Mouse (Mus musculus): ENCODE results near the gene Sfxn2. TPM values are rescaled to one million over a fixed set of nuclear protein-coding genes. Genes with fewer than 3 reads are reported as not detected.

The Sfxn2 gene
- 9.7 and 12.8 TPM in 2 replicates for polyA plus RNA-seq (2015; fragmentation: Nextera tagmentation; extraction: Ambion mirVana)

DNA sequence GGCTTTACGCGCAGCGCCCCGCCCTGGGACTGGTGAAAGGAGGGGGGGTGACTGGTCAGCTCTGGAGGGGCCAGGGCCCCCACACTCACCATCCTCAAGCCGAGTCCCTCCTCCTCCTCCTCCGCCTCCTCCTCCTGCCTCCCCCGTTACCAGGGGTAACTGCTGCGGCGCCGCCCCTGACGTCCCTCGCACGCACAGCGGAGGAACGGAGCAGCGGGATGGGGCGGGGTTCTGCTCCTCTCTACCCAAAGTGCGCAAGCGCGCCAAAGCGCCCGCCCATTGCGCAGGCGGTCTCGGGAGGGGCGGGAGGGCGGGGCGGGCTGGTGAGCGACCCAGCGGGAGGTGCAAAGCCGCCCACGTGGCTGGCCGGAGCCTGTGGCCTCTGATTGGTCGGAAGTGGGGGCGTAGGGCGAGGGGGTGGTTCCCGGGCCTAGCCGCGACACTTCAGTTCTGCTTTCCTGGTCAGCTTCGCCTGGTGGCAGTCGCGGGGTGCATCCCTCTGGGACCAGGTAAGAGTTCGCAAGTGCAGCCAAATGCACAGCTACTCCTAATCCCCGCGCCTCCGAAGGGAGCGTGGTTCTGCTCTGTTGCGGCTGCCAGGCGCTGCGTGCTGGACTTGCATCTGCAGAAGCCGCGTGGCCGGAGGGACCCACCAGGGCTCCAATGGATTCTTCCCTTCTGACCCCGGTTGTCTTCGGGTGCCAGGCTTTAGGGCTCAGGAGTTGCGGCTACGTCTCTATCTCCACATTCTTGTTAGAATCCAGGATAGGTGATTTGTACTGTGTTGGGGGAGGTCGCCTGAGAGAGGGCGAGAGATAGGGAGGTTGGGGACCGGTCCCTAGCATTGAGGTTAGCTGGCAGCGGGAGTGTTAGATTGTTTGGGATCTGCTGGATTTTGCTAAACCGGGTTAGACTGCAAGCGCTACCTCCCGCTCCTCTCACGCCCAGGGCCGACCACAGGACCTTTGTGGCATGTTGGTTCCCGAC is at the start of gene Sfxn2, which contains the start of gene Arl3:
Gene Sfxn2 (plus strand): TSS at position 415 of the 987 bp plus-strand sequence.
Gene Arl3 (minus strand): TSS at position 248 of the 987 bp plus-strand sequence.
- H3K36me3 ChIP-seq (ENCODE audit: control insufficient read depth, insufficient read depth, low read length): no peaks in the 10 kb centered on the region
- H3K4me1 ChIP-seq (ENCODE audit: control insufficient read depth, insufficient read depth, low read length): peaks cover 19% of the 10 kb centered on the region
- peak within 1 kb of the TSS; percentile 90 for H3K27ac ChIP-seq (ENCODE audit: low read length)
- H3K9me3 ChIP-seq (replicated peaks; ENCODE audit: control insufficient read depth, low read length, poor library complexity, severe bottlenecking): no peaks in the 10 kb centered on the region
- peak; percentile 95 for ATAC-seq
- H3K9ac ChIP-seq (ENCODE audit: low read depth, low read length): peak within 1 kb of the TSS; percentile 78
- no peaks in the 10 kb centered on the region for H3K27me3 ChIP-seq (ENCODE audit: control insufficient read depth, insufficient read depth, low read depth, low read length)
- H3K4me2 ChIP-seq (ENCODE audit: low read length): peak within 1 kb of the TSS; percentile 87
- under 1% methylated on average over 55 of the region's 67 CpGs for WGBS
- peak within 1 kb of the TSS; percentile 69 for H3K4me3 ChIP-seq (ENCODE audit: low read depth, low read length)

DNA sequence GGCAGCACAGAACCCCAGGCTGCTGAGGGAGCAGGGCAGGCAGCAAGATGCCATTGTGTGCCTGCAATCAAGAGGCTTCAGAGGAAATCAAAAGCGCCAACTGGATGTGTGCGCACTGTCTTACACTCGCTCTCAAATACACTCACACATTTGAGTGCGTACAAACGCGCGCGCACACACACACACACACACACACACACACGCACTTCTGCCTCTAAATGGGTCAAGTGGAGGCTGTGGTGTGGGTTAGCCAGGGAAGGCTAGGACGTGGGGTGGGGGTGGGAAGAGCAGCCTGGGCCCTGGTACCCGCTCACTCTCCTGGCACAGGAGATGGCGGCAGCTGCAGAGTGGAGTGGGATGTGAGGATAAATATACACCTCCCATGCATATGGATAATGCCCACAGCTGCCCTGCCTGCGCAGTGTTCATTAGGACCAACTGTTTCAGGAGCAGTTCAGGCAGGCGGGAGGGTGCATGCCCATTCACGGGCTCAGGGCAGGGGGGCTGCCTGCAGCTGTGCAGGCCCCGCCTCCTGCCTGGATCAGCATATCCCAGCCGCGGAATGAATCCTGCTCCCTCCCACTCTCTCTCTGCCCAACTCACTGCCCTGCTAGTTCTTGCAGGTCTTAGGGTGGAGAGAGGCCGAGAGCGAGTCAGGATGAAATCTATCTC is 49.5 kb upstream of the Sfxn2 start:
- Histone ChIP-seq H3K4me1 (ENCODE audit: control insufficient read depth, insufficient read depth, low read length) (peaks cover 50% of the 10 kb centered on the region), H3K4me3 (ENCODE audit: low read depth, low read length) (peak overlapping the region; percentile 23), H3K36me3 (ENCODE audit: control insufficient read depth, insufficient read depth, low read length) (no peaks in the 10 kb centered on the region), H3K9me3 (replicated peaks; ENCODE audit: control insufficient read depth, low read length, poor library complexity, severe bottlenecking) (no peaks in the 10 kb centered on the region), H3K9ac (ENCODE audit: low read depth, low read length) (peak overlapping the region; percentile 32; the same call in 1 of the 2 replicates), H3K27ac (ENCODE audit: low read length) (peak overlapping the region; percentile 74), H3K27me3 (ENCODE audit: control insufficient read depth, insufficient read depth, low read depth, low read length) (no peaks in the 10 kb centered on the region), H3K4me2 (ENCODE audit: low read length) (peak overlapping the region; percentile 56)
- ATAC-seq: peak; percentile 80
- 2% methylated on average over 19 of the region's 20 CpGs for WGBS

DNA sequence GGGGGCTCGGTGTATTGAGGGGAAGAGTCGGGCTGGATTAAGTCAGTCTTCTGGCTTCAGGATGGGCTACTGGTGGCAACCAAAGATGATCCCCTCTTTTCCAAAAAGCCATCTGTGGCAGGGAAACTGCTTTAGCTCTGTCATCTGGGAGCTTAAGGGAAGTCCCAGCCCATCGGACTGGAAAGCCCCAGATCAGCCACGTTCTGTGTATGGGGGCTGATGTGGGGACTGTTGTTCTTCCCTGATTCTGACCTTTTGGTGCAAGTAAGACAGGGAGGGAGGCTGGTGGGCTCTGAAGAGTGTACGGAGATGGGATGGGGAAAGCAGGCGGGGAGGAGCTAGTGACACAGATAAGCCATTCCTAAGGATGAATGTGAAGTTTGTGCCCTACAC is 49.0 kb upstream of the Sfxn2 start:
- ATAC-seq: no peak
- WGBS: 3% methylated on average over 6 of the region's 6 CpGs
- H3K4me2 ChIP-seq (ENCODE audit: low read length): peak overlapping the region; percentile 56
- no peaks in the 10 kb centered on the region for H3K36me3 ChIP-seq (ENCODE audit: control insufficient read depth, insufficient read depth, low read length)
- no peaks in the 10 kb centered on the region for H3K9me3 ChIP-seq (replicated peaks; ENCODE audit: control insufficient read depth, low read length, poor library complexity, severe bottlenecking)
- H3K9ac ChIP-seq (ENCODE audit: low read depth, low read length): peak overlapping the region; percentile 32; the same call in 1 of the 2 replicates
- no peaks in the 10 kb centered on the region for H3K27me3 ChIP-seq (ENCODE audit: control insufficient read depth, insufficient read depth, low read depth, low read length)
- H3K4me3 ChIP-seq (ENCODE audit: low read depth, low read length): no peak overlapping the region
- peak overlapping the region; percentile 74 for H3K27ac ChIP-seq (ENCODE audit: low read length)
- H3K4me1 ChIP-seq (ENCODE audit: control insufficient read depth, insufficient read depth, low read length): peaks cover 53% of the 10 kb centered on the region

DNA sequence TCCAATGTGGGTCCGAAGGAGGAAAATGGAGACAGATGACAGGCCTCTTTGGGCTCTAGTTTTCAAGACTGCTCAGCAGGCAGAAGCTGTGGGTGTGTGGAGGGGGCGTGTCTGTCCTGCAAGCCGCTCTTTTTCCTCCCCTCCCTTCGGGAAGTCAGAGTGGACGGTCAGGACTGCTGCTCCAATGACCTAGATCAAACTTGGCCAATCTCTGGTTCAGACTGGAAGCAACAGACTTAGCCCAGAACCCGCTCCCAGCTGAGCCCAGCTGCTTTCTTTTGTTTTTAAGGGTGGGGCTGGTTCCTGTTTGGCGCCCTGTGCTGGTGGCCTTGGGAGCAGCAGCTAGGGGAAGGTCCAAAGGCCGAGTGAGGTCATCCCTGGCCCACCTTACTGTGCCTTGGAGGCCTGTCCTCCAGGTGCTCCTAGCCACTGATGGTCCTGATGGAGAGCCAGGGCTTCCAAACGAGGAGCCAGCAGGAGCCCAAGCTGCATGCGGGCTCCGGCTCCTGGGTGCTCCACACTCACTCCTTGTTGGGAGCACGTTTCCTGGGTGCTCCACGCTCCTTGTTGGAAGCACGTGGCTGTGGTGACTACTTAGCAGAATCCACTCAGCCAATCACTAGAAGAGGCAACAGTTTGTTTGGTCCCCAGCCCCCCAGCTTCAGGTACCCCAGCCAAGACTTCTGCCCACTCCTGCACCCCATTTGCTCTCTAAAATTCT is 48.4 kb upstream of the Sfxn2 start:
- no peak for ATAC-seq
- Histone ChIP-seq H3K9me3 (replicated peaks; ENCODE audit: control insufficient read depth, low read length, poor library complexity, severe bottlenecking) (no peaks in the 10 kb centered on the region), H3K9ac (ENCODE audit: low read depth, low read length) (peak overlapping the region; percentile 32; the same call in 1 of the 2 replicates), H3K27me3 (ENCODE audit: control insufficient read depth, insufficient read depth, low read depth, low read length) (no peaks in the 10 kb centered on the region), H3K4me2 (ENCODE audit: low read length) (peak overlapping the region; percentile 56), H3K36me3 (ENCODE audit: control insufficient read depth, insufficient read depth, low read length) (no peaks in the 10 kb centered on the region), H3K27ac (ENCODE audit: low read length) (peak overlapping the region; percentile 74), H3K4me3 (ENCODE audit: low read depth, low read length) (no peak overlapping the region), H3K4me1 (ENCODE audit: control insufficient read depth, insufficient read depth, low read length) (peaks cover 59% of the 10 kb centered on the region)
- 27% methylated on average over 14 of the region's 14 CpGs for WGBS

GRCm38 (mm10) chr19:46525691-46526631 is 47.2 kb upstream of the Sfxn2 start:
- 27% methylated on average over 10 of the region's 10 CpGs for WGBS
- no peak for ATAC-seq
- H3K4me3 ChIP-seq (ENCODE audit: low read depth, low read length): no peak overlapping the region
- no peak overlapping the region for H3K9ac ChIP-seq (ENCODE audit: low read depth, low read length)
- no peaks in the 10 kb centered on the region for H3K27me3 ChIP-seq (ENCODE audit: control insufficient read depth, insufficient read depth, low read depth, low read length)
- H3K27ac ChIP-seq (ENCODE audit: low read length): no peak overlapping the region
- no peaks in the 10 kb centered on the region for H3K36me3 ChIP-seq (ENCODE audit: control insufficient read depth, insufficient read depth, low read length)
- no peaks in the 10 kb centered on the region for H3K9me3 ChIP-seq (replicated peaks; ENCODE audit: control insufficient read depth, low read length, poor library complexity, severe bottlenecking)
- H3K4me2 ChIP-seq (ENCODE audit: low read length): no peak overlapping the region
- peaks cover 71% of the 10 kb centered on the region for H3K4me1 ChIP-seq (ENCODE audit: control insufficient read depth, insufficient read depth, low read length)

- Histone ChIP-seq H3K27ac (ENCODE audit: low read length) (peak overlapping the region; percentile 93), H3K9ac (ENCODE audit: low read depth, low read length) (peak overlapping the region; percentile 25), H3K36me3 (ENCODE audit: control insufficient read depth, insufficient read depth, low read length) (no peaks in the 10 kb centered on the region), H3K4me3 (ENCODE audit: low read depth, low read length) (peak overlapping the region; percentile 24), H3K4me2 (ENCODE audit: low read length) (peak overlapping the region; percentile 61), H3K27me3 (ENCODE audit: control insufficient read depth, insufficient read depth, low read depth, low read length) (no peaks in the 10 kb centered on the region), H3K4me1 (ENCODE audit: control insufficient read depth, insufficient read depth, low read length) (peaks cover 89% of the 10 kb centered on the region), H3K9me3 (replicated peaks; ENCODE audit: control insufficient read depth, low read length, poor library complexity, severe bottlenecking) (no peaks in the 10 kb centered on the region)
- no peak for ATAC-seq
- 7% methylated on average over 17 of the region's 17 CpGs for WGBS
These were observed 45.3 kb upstream of the Sfxn2 start for GRCm38 (mm10) chr19:46527632-46528528.

- peaks cover 88% of the 10 kb centered on the region for H3K4me1 ChIP-seq (ENCODE audit: control insufficient read depth, insufficient read depth, low read length)
- no peaks in the 10 kb centered on the region for H3K36me3 ChIP-seq (ENCODE audit: control insufficient read depth, insufficient read depth, low read length)
- H3K9ac ChIP-seq (ENCODE audit: low read depth, low read length): peak overlapping the region; percentile 25
- peak; percentile 69 for ATAC-seq
- no peaks in the 10 kb centered on the region for H3K27me3 ChIP-seq (ENCODE audit: control insufficient read depth, insufficient read depth, low read depth, low read length)
- no peaks in the 10 kb centered on the region for H3K9me3 ChIP-seq (replicated peaks; ENCODE audit: control insufficient read depth, low read length, poor library complexity, severe bottlenecking)
- H3K4me3 ChIP-seq (ENCODE audit: low read depth, low read length): peak overlapping the region; percentile 24
- peak overlapping the region; percentile 61 for H3K4me2 ChIP-seq (ENCODE audit: low read length)
- WGBS: under 1% methylated on average over 20 of the region's 20 CpGs
- peak overlapping the region; percentile 93 for H3K27ac ChIP-seq (ENCODE audit: low read length)
These were observed 44.5 kb upstream of the Sfxn2 start for GRCm38 (mm10) chr19:46528529-46529213.

Measured in midbrain, embryonic 16.5 days (tissue).